ENCODE assay signal across 12 mouse cellular contexts in the genomic region with DNA sequence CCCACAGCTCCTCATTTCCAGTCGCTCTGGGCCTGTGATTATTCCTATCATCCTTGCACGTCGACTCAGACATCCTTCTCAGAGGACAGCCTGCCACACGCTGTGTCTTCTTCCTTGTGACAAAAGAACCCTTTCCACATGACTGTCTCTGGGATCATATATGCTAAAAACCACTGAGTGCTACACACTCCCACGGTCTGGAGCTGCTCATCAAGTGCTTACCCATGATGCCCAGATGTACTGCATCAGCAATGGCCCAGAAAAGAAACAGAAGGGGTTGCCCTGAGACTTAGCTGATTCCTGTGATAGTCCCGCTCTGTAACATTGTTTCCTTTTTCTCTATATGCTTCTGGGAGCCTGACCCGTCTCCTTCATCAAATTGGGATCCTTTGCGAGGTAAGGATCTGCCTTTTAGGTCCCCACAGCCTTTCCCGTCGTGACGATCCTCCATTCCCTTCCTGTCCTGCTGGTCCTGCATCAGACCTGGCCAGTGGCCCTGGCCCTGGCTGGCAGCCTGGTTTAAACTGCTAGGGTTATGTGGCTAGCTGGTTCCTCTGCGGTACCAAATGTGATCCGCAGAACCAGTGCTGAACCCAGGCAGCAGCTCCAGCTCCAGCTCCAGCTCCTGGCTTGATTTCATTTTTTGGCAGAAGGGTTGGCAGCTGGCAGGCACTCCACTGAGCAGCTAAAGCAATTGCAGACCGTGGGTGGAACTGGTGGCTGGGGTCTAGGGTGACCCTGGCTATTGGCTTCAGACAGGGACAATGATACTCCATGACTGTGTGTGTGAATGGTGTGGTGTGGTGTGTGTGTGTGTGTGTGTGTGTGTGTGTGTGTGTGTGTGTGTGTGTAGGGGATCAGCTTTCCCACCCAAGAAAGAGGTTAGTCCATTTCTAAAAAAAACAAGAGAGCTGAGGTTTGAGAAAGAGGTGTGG. TPM values are rescaled to one million over a fixed set of nuclear protein-coding genes. Genes with fewer than 3 reads are reported as not detected.
A peak's percentile ranks its signal among the peaks of the same experiment; 100 is the strongest.
DNase-seq lines count a peak whose midpoint lies in the region; ATAC-seq and TF ChIP-seq lines count a peak whose summit lies in the region.
"Had no signal": no experiment of that assay in that cellular context is flagged by ENCODE, and none has a peak within 500 bp of the region (broad histone marks: within the 10 kb centered on the region; RNA-seq: fewer than 3 reads in every experiment).

No protein-coding gene starts in this region.

- 0 out of 2 replicates have a peak, but pooled peaks cover 4% of the 10 kb centered on the region for H3K4me1 ChIP-seq in forebrain, embryonic 15.5 days
- peaks cover 10% of the 10 kb centered on the region; the same call in 1 of the 2 replicates for H3K4me1 ChIP-seq in forebrain, embryonic 12.5 days
- H3K4me1 ChIP-seq in E14TG2a.4 (replicated peaks; ENCODE audit: low read depth, low read length), result peaks cover 12% of the 10 kb centered on the region

- no peaks in the 10 kb centered on the region for H3K36me3 ChIP-seq in forebrain, embryonic 15.5 days
- H3K36me3 ChIP-seq in forebrain, embryonic 12.5 days (replicated peaks), result no peaks in the 10 kb centered on the region
- no peaks in the 10 kb centered on the region for H3K36me3 ChIP-seq in E14TG2a.4 (ENCODE audit: insufficient read depth, low read length)

- peak; percentile 25 to 36 for DNase-seq in cerebellum, postnatal 36 days
- peak; percentile 38 to 58 for DNase-seq in layer of hippocampus, postnatal 14 days (ENCODE audit: low spot score in 2 of 2)
- no peak for DNase-seq in kidney, postnatal 4 days
- DNase-seq: heart, postnatal 4 days; lung, postnatal 36 days had no signal

- H3K4me2 ChIP-seq in forebrain, embryonic 15.5 days (replicated peaks), result no peak overlapping the region
- H3K4me2 ChIP-seq in forebrain, embryonic 12.5 days, result no peak overlapping the region

- ATAC-seq in forebrain, embryonic 15.5 days (replicated peaks), result 0 out of 2 replicates have a peak, but pooled peaks have one; percentile 32
- ATAC-seq in forebrain, embryonic 12.5 days (ENCODE audit: low FRiP score), result no peak
- ATAC-seq in megakaryocyte progenitor cell, adult 5-6 weeks (replicated peaks; ENCODE audit: poor library complexity), result no peak
- ATAC-seq in erythroid progenitor cell, adult 5-6 weeks (replicated peaks; ENCODE audit: low FRiP score, poor library complexity, severe bottlenecking), result no peak

- H3K9me3 ChIP-seq in forebrain, embryonic 15.5 days, result no peaks in the 10 kb centered on the region
- H3K9me3 ChIP-seq in forebrain, embryonic 12.5 days, result no peaks in the 10 kb centered on the region
- H3K9me3 ChIP-seq in E14TG2a.4 (ENCODE audit: low read length), result no peaks in the 10 kb centered on the region

- H3K9ac ChIP-seq in forebrain, embryonic 15.5 days (replicated peaks), result no peak overlapping the region
- H3K9ac ChIP-seq in forebrain, embryonic 12.5 days, result no peak overlapping the region

- H3K27ac ChIP-seq in forebrain, embryonic 15.5 days (replicated peaks), result no peak overlapping the region
- no peak overlapping the region for H3K27ac ChIP-seq in forebrain, embryonic 12.5 days

- WGBS in forebrain, embryonic 15.5 days, result 54% methylated on average over 14 of the region's 14 CpGs
- WGBS in forebrain, embryonic 12.5 days, result 68% methylated on average over 14 of the region's 14 CpGs

- H3K4me3 ChIP-seq in forebrain, embryonic 15.5 days, result no peak overlapping the region
- no peak overlapping the region for H3K4me3 ChIP-seq in forebrain, embryonic 12.5 days (replicated peaks)
- peak overlapping the region; percentile 54; the same call in 1 of the 2 replicates for H3K4me3 ChIP-seq in E14TG2a.4 (replicated peaks; ENCODE audit: low read length)
- H3K4me3 ChIP-seq: erythroblast, embryonic 14.5 days had no signal

- no peaks in the 10 kb centered on the region for H3K27me3 ChIP-seq in forebrain, embryonic 15.5 days
- H3K27me3 ChIP-seq in forebrain, embryonic 12.5 days, result no peaks in the 10 kb centered on the region
- H3K27me3 ChIP-seq in E14TG2a.4 (ENCODE audit: insufficient read depth, low read length), result peaks cover 31% of the 10 kb centered on the region

- no peak for TF ChIP-seq CTCF in E14TG2a.4 (conservative IDR thresholded peaks at IDR 0.05; ENCODE audit: low read length)

RNA-seq across cellular contexts. Expression of a gene that starts 18.5 kb away (rescaled TPM):
- polyA plus RNA-seq in forebrain, embryonic 15.5 days (2015; fragmentation: Nextera tagmentation; extraction: Ambion mirVana), result not detected in 2 replicates
- not detected in 2 replicates for polyA plus RNA-seq in forebrain, embryonic 12.5 days (2016; fragmentation: Nextera tagmentation; extraction: Ambion mirVana)
- total RNA-seq in layer of hippocampus, postnatal 14 days (2021), result not detected
- not detected in 2 replicates for total RNA-seq in megakaryocyte progenitor cell, adult 5-6 weeks (2015)
- not detected in 2 replicates for total RNA-seq in megakaryocyte progenitor cell, adult 5-6 weeks (2017)
- not detected in 2 replicates for total RNA-seq in erythroid progenitor cell, adult 5-6 weeks (2015; ENCODE audit: low replicate concordance)
- total RNA-seq in erythroid progenitor cell, adult 5-6 weeks (2017; ENCODE audit: low replicate concordance), result not detected in 2 replicates
- total RNA-seq: heart, postnatal 4 days had no signal
- polyA plus RNA-seq: limb, embryonic 11.5 days had no signal

RNA-seq across cellular contexts. Expression of a gene that starts 44.0 kb away (rescaled TPM):
- 16.8 and 18.1 TPM in 2 replicates for polyA plus RNA-seq in forebrain, embryonic 15.5 days (2015; fragmentation: Nextera tagmentation; extraction: Ambion mirVana)
- 13.2 and 16.0 TPM in 2 replicates for polyA plus RNA-seq in forebrain, embryonic 12.5 days (2016; fragmentation: Nextera tagmentation; extraction: Ambion mirVana)
- 10 to 100 TPM; 23.4 to 28.3 TPM for total RNA-seq in layer of hippocampus, postnatal 14 days (2021)
- total RNA-seq in megakaryocyte progenitor cell, adult 5-6 weeks (2015), result 8.2 and 10.0 TPM in 2 replicates
- 10.8 and 11.9 TPM in 2 replicates for total RNA-seq in megakaryocyte progenitor cell, adult 5-6 weeks (2017)
- 1.8 and 5.0 TPM in 2 replicates for total RNA-seq in erythroid progenitor cell, adult 5-6 weeks (2015; ENCODE audit: low replicate concordance)
- 3.9 and 15.0 TPM in 2 replicates for total RNA-seq in erythroid progenitor cell, adult 5-6 weeks (2017; ENCODE audit: low replicate concordance)

Comparison
In these comparisons a context has a peak if more than half of its experiments do, and no peak if none do; other contexts are left out.
1. DNase-seq: peak in cerebellum, postnatal 36 days (2 of 2) and layer of hippocampus, postnatal 14 days (2 of 2); none in kidney, postnatal 4 days (0 of 2).